Mouse (Mus musculus) neutrophil, adult 5-6 weeks (primary cell): ENCODE measurements around the gene Cenpn. TPM values are rescaled to one million over a fixed set of nuclear protein-coding genes. Genes with fewer than 3 reads are reported as not detected.

Experiments used
- ATAC-seq: fragments of 151-379, 151-347 bp; 2 replicates; pipeline ENCODE4 v1.8.0; 2017; ENCODE audit warnings: mild to moderate bottlenecking, moderate TSS enrichment; ENCODE audit not compliant: insufficient number of reproducible peaks, poor library complexity, low FRiP score, severe bottlenecking; ENCODE audit errors: extremely low read depth
- total RNA-seq: library from RNA; stranded (forward); fragments of 200-1000 nt; gene quantifications from 2 replicates; pipeline ENCODE4 v1.2.3, GENCODE M21; 2017

Gene Cenpn
- 2.0 and 2.8 TPM in 2 replicates for total RNA-seq

DNA sequence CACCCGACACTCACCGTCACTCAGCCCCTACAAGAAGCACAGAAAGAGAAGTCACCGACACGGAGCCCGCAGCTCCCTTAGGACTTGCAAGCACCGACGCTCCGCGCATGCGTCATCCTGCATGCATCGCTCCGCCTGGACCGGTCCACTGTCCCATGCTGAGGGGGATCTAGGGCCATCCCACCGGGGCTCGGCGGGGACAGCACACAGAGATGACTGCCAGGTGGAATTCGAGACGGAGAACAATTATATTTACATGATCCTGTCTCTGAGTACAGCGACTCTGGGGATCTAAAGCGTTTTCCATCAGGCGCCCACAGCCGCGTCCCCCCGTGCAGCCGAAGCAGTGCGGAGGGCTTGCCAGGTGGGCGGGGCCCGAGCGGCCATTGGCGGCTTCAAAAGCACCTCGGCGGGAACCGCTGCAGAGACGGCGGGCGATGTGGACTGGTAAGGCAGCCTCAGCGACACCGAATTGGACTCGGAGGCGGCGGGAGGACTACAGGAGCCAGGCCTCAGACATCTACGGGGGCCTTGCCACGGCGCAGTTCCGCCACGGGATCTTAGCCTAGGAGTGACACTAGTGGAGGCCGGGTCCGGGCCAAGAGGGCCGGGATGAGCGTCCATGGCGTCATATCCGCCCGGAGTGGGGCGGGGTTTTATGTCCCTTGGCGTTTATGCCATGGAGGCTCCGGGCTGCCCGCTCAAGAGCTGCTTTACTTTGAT is at the start of gene Cenpn, which contains the start of gene Cmc2:
Gene Cenpn, plus strand, starts transcription at position 394 of the 723 bp plus-strand sequence.
Gene Cmc2, minus strand, starts transcription at position 119 of the 723 bp plus-strand sequence.
- peak; percentile 87 for ATAC-seq

DNA sequence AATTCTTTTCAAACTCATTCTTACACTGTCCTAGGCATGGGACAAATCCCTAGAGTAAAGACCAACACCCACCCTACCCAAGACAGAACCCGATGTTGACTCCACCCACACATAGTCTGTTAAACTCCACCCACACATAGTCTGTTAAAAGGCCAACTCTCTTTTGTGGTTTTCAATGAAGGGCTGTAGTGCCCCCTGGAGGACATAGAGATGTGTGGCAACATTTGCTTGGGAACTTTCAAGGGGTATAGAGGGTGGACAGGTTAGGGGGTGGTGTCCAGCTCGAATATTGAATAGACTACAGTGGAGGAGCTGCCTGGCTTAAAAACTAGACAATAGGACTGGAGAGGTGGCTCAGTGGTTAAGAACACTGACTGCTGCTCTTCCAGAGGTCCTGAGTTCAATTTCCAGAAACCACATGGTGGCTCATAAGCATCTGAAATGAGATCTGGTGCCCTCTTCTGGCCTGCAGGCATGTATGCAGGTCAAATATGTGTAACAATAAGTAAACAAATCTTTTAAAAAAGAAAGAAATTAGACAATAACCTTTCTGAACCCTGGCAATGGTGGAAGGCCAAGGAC is 48.7 kb upstream of the Cenpn start:
- no peak for ATAC-seq

DNA sequence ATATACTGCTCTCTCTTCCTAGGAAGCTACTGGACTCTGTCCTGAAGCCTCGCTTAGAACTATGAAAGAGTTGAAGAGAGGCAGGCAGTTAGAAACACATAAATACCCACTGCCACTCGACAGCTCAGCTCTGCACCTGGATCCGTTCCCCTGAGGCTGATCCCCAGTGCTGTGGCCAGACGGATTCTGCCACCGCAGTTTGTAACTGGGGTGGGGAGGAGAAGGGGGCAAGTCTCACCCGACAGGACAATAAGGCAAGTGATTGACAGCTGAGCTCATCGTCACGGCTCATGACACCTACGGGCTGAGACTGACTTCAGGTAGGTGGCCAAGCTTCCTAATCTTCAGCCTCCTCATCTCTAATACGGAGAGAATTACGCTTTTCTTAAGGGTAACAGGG is 47.9 kb upstream of the Cenpn start:
- no peak for ATAC-seq

DNA sequence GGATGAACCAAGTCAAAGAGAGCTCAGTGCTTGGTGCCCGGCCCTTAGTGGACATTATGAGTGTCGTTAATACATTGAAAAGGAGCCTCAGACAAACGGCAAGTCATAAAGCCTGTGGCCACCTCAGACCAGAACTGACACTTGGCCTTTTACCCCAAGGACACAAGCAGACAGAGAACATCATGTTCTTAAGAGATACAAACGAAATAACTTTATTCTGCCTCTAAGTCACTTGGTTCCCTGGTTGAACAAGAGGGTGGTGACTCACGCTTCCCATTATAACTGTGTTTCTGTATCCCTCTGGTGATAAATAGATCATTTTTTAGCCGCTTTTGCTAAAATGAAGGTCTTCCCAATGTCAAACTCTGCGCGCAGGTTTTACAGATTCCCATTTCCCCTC is 47.5 kb upstream of the Cenpn start:
- no peak for ATAC-seq

DNA sequence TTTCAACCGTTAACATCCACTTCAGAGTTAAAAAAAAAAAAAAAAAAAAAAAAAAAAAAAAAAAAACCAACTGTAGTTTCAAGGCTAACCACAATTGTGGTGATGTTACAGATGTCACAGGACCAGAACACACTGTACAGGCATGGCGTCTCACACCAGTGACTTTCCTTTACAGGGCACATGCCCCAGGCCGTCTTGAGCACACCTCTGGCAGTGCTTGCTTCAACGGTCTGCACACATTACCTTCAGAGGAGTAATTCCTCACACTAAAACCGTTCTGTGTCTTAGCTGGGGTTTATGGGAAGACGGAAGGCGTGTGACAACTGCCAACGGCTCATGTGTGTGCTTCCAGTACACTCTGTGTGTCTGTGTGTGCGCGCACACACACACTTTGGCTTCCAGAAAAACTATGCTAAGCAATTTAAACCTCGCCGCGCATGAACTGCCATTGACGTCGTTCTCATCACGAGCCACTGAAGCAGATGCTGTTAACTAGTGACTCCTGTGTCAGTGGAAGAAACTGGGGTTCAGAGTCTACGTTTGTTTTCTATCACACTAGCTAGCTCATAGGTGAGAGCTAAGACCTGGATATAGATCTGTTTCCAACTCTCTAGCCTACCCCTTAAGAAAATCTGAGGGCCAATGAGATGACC is 45.6 kb upstream of the Cenpn start:
- peak; percentile 50; the same call in 1 of the 2 replicates for ATAC-seq

DNA sequence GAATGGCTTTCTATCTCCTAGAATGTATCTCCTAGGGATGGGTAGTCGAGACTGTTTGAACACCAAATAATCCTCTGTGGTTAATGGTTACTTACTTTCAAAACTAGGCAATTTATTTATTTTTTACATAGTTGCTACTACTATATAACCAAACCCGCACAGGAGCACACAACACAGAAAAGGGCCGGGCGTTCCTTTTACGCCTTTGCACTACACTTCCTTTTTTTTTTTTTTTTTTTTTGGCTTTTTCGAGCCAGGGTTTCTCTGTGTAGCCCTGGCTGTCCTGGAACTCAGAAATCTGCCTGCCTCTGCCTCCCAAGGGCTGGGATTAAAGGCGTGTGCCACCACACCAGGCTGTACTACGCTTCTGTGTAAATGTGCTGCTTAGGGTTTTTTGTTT is 40.1 kb upstream of the Cenpn start:
- ATAC-seq = no peak

DNA sequence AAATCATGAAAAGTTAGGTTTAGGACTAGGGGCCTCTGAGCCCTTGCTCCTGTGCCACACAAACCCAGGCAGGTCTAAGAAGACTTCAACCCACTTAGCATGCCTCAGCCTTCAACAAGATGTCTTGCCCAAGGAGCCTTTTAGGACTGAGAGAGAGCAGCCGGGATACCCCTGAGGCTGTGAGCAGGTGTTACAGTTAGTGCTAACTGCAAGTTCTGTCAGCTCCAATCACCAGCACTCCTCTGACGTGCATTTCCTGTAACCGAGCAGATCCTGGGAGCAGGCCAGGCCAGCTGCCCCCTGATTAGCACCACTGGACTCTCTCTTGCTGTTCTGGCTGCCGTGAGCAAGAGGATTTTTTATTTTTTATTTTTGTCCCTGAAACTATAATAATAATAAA is 33.7 kb upstream of the Cenpn start:
- ATAC-seq = no peak

DNA sequence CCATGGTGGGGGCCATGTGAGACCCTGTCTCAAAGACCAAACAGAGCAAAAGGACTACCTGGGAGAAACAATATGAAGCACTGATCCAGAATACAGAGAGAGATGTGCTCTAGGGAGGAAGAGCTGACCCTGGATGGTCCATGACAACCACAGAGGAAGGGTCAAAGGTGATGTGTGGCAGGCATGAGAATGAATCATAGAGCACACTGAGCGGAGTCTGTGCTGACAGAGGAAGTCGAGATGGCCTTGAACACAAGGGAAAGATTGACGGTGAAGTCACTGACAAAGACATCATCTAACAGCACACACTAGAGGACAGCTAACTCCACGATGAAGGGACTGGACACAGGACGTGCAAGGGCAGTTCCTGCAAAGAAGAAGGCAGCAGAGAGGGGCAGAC is 30.1 kb upstream of the Cenpn start:
- ATAC-seq = no peak

DNA sequence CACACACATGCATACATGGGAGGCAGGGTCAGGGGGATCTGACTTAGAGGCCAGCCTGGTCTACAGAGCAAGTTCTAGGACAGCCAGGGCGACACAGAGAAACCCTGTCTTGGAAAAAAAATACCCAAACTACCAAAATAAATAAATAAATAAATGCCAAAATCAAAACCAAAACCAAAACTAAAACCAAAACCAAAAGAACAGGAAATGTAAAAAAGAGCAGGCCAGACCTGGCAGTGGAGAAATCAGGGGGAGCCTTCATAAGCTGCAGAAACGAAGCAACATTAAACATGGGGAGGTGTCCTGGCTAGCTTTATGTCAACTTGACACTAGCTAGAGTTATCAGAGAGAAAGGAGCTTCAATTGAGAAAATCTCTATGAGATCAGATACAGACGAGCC is 29.4 kb upstream of the Cenpn start:
- ATAC-seq = no peak

DNA sequence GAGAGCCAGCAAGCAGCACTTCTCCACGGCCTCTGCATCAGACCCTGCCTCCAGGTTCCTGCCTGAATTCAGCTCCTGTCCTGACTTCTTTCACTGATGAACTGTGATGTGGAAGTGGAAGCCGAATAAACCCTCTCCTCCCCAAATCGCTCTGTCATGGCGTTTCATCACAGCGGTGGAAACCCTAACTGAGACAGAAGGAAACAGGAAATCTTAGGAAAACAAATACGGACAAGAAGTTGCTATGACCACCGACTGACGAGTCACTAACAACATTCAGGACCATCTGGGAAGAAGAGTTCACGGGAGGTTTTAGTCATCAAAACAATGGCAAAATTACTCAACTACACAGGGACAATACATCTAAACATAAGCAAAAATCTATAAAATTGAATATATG is 28.9 kb upstream of the Cenpn start:
- ATAC-seq = no peak

DNA sequence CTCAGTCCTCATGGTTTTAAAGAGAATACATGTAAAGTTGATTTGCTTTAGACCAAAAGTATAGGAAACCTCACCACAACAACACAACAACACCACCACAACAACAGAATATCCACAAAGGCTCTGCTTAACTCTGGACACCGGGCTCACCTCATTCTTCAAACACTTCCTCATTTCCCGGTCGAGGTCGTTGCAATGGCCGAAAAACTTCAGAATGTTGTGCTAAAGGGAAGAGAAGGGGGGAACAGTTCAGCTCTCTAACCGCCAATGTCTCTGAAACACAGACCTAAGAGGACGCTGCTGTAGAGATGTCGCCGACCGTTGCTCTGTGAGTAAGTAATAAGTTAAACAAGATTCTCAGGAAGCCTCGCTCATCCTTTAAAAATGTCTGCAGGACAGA is 27.6 kb upstream of the Cenpn start:
- ATAC-seq = no peak

DNA sequence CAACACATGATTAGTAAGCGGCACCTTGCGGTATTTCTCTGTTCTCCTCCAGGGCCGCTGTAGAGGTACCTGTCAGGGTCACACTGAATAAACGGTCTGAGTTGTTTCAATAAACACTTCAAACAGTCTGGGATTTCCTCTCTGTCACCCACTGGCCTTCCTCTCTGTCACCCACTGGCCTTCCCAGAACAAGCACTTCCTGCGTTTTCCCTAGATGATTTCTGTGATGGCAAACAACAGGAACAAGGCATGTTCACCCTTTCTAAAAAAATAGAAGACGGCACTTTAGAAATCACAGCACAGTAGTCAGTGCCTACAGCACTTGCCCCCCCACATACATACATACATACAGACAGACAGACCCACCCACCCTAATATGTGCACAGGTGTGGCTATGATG is 26.0 kb upstream of the Cenpn start:
- ATAC-seq = no peak

DNA sequence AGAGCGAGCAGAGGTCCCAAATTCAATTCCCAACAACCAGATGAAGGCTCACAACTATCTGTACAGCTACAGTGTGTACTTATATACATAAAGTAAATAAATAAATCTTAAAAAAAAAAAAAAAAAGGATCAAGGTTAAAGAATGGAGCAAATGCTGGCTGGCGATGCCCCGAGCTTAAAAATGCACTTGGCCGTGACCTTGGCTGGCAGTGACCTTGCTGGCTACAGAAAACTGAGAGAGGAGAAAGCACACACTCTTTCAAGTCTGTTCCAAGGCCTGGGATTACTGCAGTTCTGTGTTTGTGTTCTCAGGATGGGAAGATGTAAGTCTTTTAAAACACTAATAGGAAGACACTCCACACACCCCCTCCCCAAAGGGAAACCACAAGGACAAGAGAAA is 16.8 kb upstream of the Cenpn start:
- no peak for ATAC-seq

DNA sequence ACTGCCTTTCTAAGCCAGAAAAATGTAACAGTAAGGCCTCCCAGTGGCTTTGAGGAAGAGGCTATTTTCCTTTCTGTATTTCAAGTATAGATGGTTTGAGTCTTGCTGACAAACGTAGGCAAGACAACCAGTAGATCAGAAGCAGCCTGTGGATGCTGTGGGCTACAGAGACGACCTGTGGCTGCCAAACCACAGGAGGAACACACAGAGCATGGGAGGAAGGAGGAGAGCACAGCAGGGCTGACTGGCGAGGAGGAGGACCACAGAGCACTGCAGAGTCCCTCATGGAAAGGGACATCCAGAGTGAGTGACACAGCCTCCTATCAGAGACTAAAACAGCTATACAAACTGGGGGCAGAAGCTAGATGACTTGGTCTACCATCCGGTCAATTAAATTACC is 16.3 kb upstream of the Cenpn start:
- ATAC-seq = no peak

DNA sequence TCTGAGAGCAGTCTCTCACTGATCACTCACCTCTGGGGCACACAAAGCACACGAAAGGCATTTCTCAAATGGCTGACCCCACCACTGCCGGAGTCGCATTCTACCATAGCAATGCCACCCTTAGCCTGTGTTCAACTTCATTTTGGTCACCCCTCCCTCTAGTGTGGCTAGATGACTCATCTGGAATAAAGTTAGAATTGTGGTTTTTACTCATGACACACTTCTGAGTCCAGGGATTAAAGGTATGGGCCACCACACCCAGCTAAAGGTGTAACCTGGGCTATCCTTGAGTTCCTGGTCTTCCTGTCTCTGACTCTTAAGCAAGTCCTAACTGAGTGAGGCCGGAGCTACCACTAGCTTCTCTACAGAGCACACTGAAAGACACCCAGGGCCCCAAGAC is 15.7 kb upstream of the Cenpn start:
- ATAC-seq = no peak

DNA sequence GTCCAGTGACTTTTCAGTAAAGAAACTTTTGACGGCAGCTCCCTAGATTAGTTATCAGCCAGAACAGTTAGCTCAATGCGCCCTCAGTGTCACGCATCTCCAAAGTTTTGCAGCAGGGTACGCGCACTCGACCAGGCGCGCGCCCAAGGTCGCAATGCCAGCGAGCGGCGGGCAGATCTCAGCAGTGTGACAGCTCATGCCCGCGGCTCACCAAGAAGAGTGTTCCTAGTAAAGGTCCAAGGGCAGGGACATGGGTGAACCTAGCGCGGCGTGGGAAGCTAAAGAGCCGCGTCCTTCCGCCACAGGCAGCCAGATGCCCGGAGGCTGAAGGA is 559 bp upstream of the Cenpn start:
- peak; percentile 11 for ATAC-seq

DNA sequence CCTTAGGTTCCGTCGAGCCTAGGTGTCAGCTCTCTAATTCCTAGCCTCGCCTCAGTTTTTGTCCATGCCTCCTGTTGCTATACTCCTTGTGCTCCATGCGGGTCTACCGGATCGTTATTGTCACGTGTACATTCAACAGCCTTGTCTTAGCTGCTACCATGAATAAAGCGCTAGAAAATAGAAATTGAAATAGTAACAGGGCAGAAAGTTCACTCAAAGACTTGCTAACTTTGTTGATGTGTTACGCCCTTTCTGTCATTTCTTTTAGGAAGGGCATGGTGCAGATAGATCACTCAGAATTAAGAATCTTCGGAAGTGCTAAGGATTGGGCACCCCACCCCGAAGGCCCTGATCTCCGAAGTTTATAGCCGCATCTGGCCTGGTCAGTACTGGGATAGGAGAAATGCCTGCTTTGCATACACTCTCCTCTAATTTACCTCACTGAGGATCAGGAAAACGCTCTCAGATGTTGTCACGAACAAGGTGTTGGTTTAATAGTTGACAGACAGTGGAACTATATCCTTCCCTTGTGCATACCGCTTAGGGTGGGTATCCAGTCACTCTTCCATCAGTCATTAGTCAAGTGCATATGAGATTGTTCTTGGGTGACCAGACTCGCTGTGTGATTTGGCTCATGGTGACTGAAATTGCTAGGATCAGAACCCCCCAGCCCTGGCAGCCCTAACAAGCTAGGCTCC is 679 bp downstream of the Cenpn start:
- ATAC-seq = no peak

DNA sequence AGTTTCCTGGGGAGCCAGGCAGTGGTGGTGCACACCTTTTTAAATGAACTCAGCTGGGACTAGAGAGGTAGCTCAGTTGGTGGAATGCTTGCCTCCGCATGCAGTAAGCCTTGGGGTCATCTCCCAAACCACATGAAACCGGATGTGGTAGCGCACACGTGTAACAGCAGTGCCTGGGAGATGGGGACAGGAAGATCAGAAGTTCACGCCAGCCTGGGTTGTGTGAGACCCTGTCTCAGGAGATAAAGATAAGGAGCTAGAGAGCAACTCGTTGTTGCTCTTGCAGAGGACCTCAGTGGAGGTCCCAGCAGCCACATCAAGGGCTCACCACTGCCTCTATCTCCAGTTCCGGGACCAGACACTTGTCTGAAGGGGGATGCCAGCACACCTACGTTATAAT is 2.0 kb downstream of the Cenpn start:
- no peak for ATAC-seq

DNA sequence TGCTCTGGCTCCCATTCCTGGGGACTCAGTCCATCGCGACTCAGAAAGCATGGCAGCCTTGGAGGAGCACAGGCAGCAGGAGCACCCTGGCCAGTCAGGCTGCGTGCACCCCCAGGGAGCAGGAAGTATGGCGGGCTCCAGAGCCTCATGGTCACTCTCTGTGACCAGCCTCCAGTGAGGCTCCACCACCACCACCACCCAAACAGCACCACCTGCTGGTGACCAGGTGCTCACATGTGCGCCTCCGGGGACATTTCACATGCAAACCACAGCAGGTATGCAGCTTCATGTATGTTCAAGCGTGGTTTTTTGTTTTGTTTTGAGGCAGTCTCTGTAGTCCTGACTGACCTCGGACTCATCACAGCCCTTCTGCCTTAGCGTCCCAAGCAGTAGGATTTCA is 6.3 kb downstream of the Cenpn start:
- ATAC-seq = peak; percentile 64; the same call in 1 of the 2 replicates

DNA sequence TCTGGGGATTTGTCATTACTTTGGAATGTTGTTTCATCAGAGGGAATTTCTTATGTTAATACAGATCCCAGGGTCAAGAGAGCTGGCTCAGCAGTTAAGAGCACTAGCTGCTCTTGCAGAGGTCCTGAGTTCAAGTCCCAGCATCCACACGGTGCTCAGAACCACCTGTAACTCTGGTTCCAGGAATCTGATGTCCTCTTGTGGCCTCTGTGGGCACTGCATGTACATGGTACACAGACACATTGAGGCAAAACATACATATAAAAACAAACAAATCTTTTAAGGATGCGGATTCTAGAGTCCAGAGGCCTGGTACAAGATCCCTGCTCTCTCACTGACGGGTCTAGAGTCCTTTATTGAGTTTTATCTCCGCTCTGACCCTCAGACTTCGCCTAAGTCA is 7.1 kb downstream of the Cenpn start:
- ATAC-seq = no peak
